Mouse (Mus musculus) forebrain, embryonic 10.5 days (tissue): ENCODE measurements around the gene Creld1. TPM values are rescaled to one million over a fixed set of nuclear protein-coding genes. Genes with fewer than 3 reads are reported as not detected.
A peak's percentile ranks its signal among the peaks of the same experiment; 100 is the strongest.

Experiments used
- DNase-seq: peaks from one replicate; pipeline ENCODE4 v3.0.0-alpha.2; 2017; ENCODE audit warnings: low spot score; ENCODE audit errors: extremely low spot score
- H3K27ac ChIP-seq: fragments of 300-500 bp; sonication (generic); 2 replicates; pipeline ENCODE4 v1.5.1; 2016; ENCODE audit warnings: mild to moderate bottlenecking
- H3K27me3 ChIP-seq: fragments of 300-500 bp; sonication (generic); 2 replicates; pipeline ENCODE4 v1.6.1; 2016; ENCODE audit warnings: mild to moderate bottlenecking; ENCODE audit not compliant: poor library complexity, severe bottlenecking
- H3K36me3 ChIP-seq: fragments of 300-500 bp; sonication (generic); replicated peaks from 2 replicates; pipeline ENCODE4 v1.6.1; 2016; ENCODE audit warnings: mild to moderate bottlenecking, moderate library complexity
- H3K4me1 ChIP-seq: fragments of 300-500 bp; sonication (generic); 2 replicates; pipeline ENCODE4 v1.6.1; 2016
- H3K4me3 ChIP-seq: fragments of 300-500 bp; sonication (generic); 2 replicates; pipeline ENCODE4 v1.5.1; 2016; ENCODE audit warnings: mild to moderate bottlenecking, moderate library complexity
- H3K9me3 ChIP-seq: fragments of 300-500 bp; sonication (generic); 2 replicates; pipeline ENCODE4 v1.6.1; 2016; ENCODE audit warnings: mild to moderate bottlenecking, moderate library complexity
- WGBS: fragments of 180-500 bp; shearing (Covaris S2); methylation state at CpG from one replicate; pipeline ENCODE4 v1.1.7; 2016; 5-methylcytosine and 5-hydroxymethylcytosine counted together
- polyA plus RNA-seq: library from polyadenylated mRNA; unstranded; fragments of >200 nt; fragmentation: Nextera tagmentation; extraction: Ambion mirVana; gene quantifications from 2 replicates; pipeline ENCODE4 v1.2.1, GENCODE M21; 2016

Gene Creld1
- polyA plus RNA-seq = 31.1 and 33.2 TPM in 2 replicates

- under 1% methylated on average over 26 of the region's 26 CpGs for WGBS
- peak; percentile 94 for DNase-seq
- H3K4me1 ChIP-seq = peaks cover 62% of the 10 kb centered on the region
These were observed at the start of gene Creld1 for GRCm38 (mm10) chr6:113483100-113483615. Creld1 (plus strand) TSS chr6:113483297.

GRCm38 (mm10) chr6:113433661-113434060 is 49.4 kb upstream of the Creld1 start:
- Histone ChIP-seq H3K4me1 (no peaks in the 10 kb centered on the region), H3K27ac (no peak overlapping the region), H3K27me3 (no peaks in the 10 kb centered on the region), H3K36me3 (no peaks in the 10 kb centered on the region), H3K9me3 (no peaks in the 10 kb centered on the region), H3K4me3 (no peak overlapping the region)
- DNase-seq = no peak
- WGBS = 89% methylated on average over 3 of the region's 3 CpGs

More at GRCm38 (mm10) chr6:113483100-113483615, at the start of gene Creld1:
- peak within 1 kb of the TSS; percentile 75 for H3K4me3 ChIP-seq
- H3K36me3 ChIP-seq = peaks cover 13% of the 10 kb centered on the region
- no peaks in the 10 kb centered on the region for H3K9me3 ChIP-seq
- H3K27me3 ChIP-seq = peaks cover 42% of the 10 kb centered on the region
- peak within 1 kb of the TSS; percentile 93 for H3K27ac ChIP-seq

GRCm38 (mm10) chr6:113434691-113435090 is 48.4 kb upstream of the Creld1 start:
- WGBS = 76% methylated on average over 7 of the region's 7 CpGs
- DNase-seq = no peak
- Histone ChIP-seq H3K4me3 (no peak overlapping the region), H3K4me1 (no peaks in the 10 kb centered on the region), H3K27ac (0 out of 2 replicates have a peak overlapping the region, but pooled peaks have one; percentile 4), H3K27me3 (no peaks in the 10 kb centered on the region), H3K36me3 (no peaks in the 10 kb centered on the region), H3K9me3 (no peaks in the 10 kb centered on the region)

- no peaks in the 10 kb centered on the region for H3K27me3 ChIP-seq
- H3K36me3 ChIP-seq = no peaks in the 10 kb centered on the region
- H3K4me3 ChIP-seq = no peak within 1 kb of the TSS
- WGBS = 82% methylated on average over 9 of the region's 9 CpGs
- no peaks in the 10 kb centered on the region for H3K9me3 ChIP-seq
- 0 out of 2 replicates have a peak within 1 kb of the TSS, but pooled peaks have one; percentile 4 for H3K27ac ChIP-seq
- DNase-seq = no peak
- no peaks in the 10 kb centered on the region for H3K4me1 ChIP-seq
These were observed 47.4 kb upstream of the Creld1 start, which contains the start of gene Cidec for GRCm38 (mm10) chr6:113435664-113436205. Cidec (minus strand) TSS chr6:113435760.

- Histone ChIP-seq H3K9me3 (no peaks in the 10 kb centered on the region), H3K27ac (no peak overlapping the region), H3K36me3 (no peaks in the 10 kb centered on the region), H3K4me3 (no peak overlapping the region), H3K27me3 (no peaks in the 10 kb centered on the region), H3K4me1 (peaks cover 2% of the 10 kb centered on the region; the same call in 1 of the 2 replicates)
- whole genome bisulfite sequencing = 81% methylated on average over 12 of the region's 12 CpGs
- DNase-seq = no peak
These were observed 46.0 kb upstream of the Creld1 start for GRCm38 (mm10) chr6:113437135-113437534.

GRCm38 (mm10) chr6:113438721-113439430 is 44.2 kb upstream of the Creld1 start:
- DNase-seq = no peak
- H3K9me3 ChIP-seq = no peaks in the 10 kb centered on the region
- WGBS = 71% methylated on average over 12 of the region's 12 CpGs
- no peaks in the 10 kb centered on the region for H3K36me3 ChIP-seq
- no peak overlapping the region for H3K4me3 ChIP-seq
- H3K4me1 ChIP-seq = peaks cover 15% of the 10 kb centered on the region
- H3K27me3 ChIP-seq = no peaks in the 10 kb centered on the region
- H3K27ac ChIP-seq = no peak overlapping the region

- Histone ChIP-seq H3K27ac (no peak overlapping the region), H3K36me3 (peaks cover 8% of the 10 kb centered on the region)
- WGBS = 91% methylated on average over 3 of the region's 3 CpGs
These were observed 42.4 kb upstream of the Creld1 start for GRCm38 (mm10) chr6:113440686-113441085.

GRCm38 (mm10) chr6:113441147-113441680 is 41.9 kb upstream of the Creld1 start:
- Histone ChIP-seq H3K27ac (no peak overlapping the region), H3K27me3 (no peaks in the 10 kb centered on the region), H3K9me3 (no peaks in the 10 kb centered on the region), H3K4me3 (no peak overlapping the region), H3K36me3 (peaks cover 13% of the 10 kb centered on the region), H3K4me1 (peaks cover 15% of the 10 kb centered on the region)
- peak; percentile 80 for DNase-seq
- WGBS = 55% methylated on average over 7 of the region's 7 CpGs

More at GRCm38 (mm10) chr6:113440686-113441085, 42.4 kb upstream of the Creld1 start:
- H3K9me3 ChIP-seq = no peaks in the 10 kb centered on the region
- H3K4me3 ChIP-seq = no peak overlapping the region
- no peak for DNase-seq
- H3K27me3 ChIP-seq = no peaks in the 10 kb centered on the region
- H3K4me1 ChIP-seq = peaks cover 15% of the 10 kb centered on the region

- peak overlapping the region; percentile 91 for H3K27ac ChIP-seq
These were observed 41.0 kb upstream of the Creld1 start for GRCm38 (mm10) chr6:113442087-113442441.

GRCm38 (mm10) chr6:113442442-113443090 is 40.5 kb upstream of the Creld1 start, which contains the start of gene Jagn1:
Jagn1 (plus strand) TSS chr6:113442569.
- under 1% methylated on average over 45 of the region's 45 CpGs for WGBS
- peak; percentile 92 for DNase-seq
- peaks cover 15% of the 10 kb centered on the region for H3K4me1 ChIP-seq
- peaks cover 26% of the 10 kb centered on the region for H3K36me3 ChIP-seq
- H3K27me3 ChIP-seq = no peaks in the 10 kb centered on the region
- no peaks in the 10 kb centered on the region for H3K9me3 ChIP-seq
- peak within 1 kb of the TSS; percentile 91 for H3K27ac ChIP-seq
- peak within 1 kb of the TSS; percentile 97 for H3K4me3 ChIP-seq

More at GRCm38 (mm10) chr6:113442087-113442441, 41.0 kb upstream of the Creld1 start:
- DNase-seq = no peak
- Histone ChIP-seq H3K4me1 (peaks cover 15% of the 10 kb centered on the region), H3K36me3 (peaks cover 21% of the 10 kb centered on the region), H3K4me3 (peak overlapping the region; percentile 97), H3K27me3 (no peaks in the 10 kb centered on the region), H3K9me3 (no peaks in the 10 kb centered on the region)
- WGBS = 46% methylated on average over 9 of the region's 9 CpGs

- peak overlapping the region; percentile 97 for H3K4me3 ChIP-seq
- WGBS = 51% methylated on average over 12 of the region's 12 CpGs
- no peaks in the 10 kb centered on the region for H3K27me3 ChIP-seq
- H3K9me3 ChIP-seq = no peaks in the 10 kb centered on the region
- no peak for DNase-seq
- peaks cover 15% of the 10 kb centered on the region for H3K4me1 ChIP-seq
- peak overlapping the region; percentile 91 for H3K27ac ChIP-seq
- peaks cover 31% of the 10 kb centered on the region for H3K36me3 ChIP-seq
These were observed 40.0 kb upstream of the Creld1 start for GRCm38 (mm10) chr6:113443091-113443490.

- H3K36me3 ChIP-seq = peaks cover 44% of the 10 kb centered on the region
- 88% methylated on average over 8 of the region's 8 CpGs for WGBS
- H3K4me3 ChIP-seq = no peak overlapping the region
- no peak overlapping the region for H3K27ac ChIP-seq
- H3K27me3 ChIP-seq = no peaks in the 10 kb centered on the region
- no peak for DNase-seq
- no peaks in the 10 kb centered on the region for H3K9me3 ChIP-seq
- H3K4me1 ChIP-seq = peaks cover 15% of the 10 kb centered on the region
These were observed 38.7 kb upstream of the Creld1 start for GRCm38 (mm10) chr6:113444207-113444965.
